Mouse (Mus musculus): ENCODE data around the gene Zfp111. TPM values are rescaled to one million over a fixed set of nuclear protein-coding genes. Genes with fewer than 3 reads are reported as not detected.

Zfp111 gene
- total and polyA plus RNA-seq, 3 experiments = 0.24 to 1.4 (median 0.82) TPM

- no peaks in the 10 kb centered on the region for H3K9me3 ChIP-seq (replicated peaks)
- TF ChIP-seq GATA2 (IDR thresholded peaks at IDR 0.05; ENCODE audit: borderline replicate concordance, low read depth, low read length) (no peak), TAL1 (conservative IDR thresholded peaks at IDR 0.05; ENCODE audit: low read depth, low read length) (no peak)
- no peak for ATAC-seq (ENCODE audit: extremely low read depth, insufficient number of reproducible peaks, low FRiP score, poor library complexity, severe bottlenecking)
- H3K36me3 ChIP-seq (replicated peaks) = no peaks in the 10 kb centered on the region
- DNase-seq (ENCODE audit: low spot score) = no peak
- no peaks in the 10 kb centered on the region for H3K4me1 ChIP-seq (ENCODE audit: insufficient read depth, low read depth, low read length)
- no peaks in the 10 kb centered on the region for H3K27me3 ChIP-seq (ENCODE audit: insufficient read depth, low read length)
- H3K4me3 ChIP-seq (ENCODE audit: low read depth, low read length) = no peak overlapping the region
Observed at GRCm38 (mm10) chr7:24191361-24191760, 19.9 kb downstream of the Zfp111 start.

- Histone ChIP-seq H3K4me1 (ENCODE audit: insufficient read depth, low read depth, low read length) (no peaks in the 10 kb centered on the region), H3K27me3 (ENCODE audit: insufficient read depth, low read length) (no peaks in the 10 kb centered on the region)
- TF ChIP-seq CTCF (IDR thresholded peaks at IDR 0.05; ENCODE audit: low read depth, low read length) = no peak
- TF ChIP-seq GATA2 (IDR thresholded peaks at IDR 0.05; ENCODE audit: borderline replicate concordance, low read depth, low read length) = no peak
- no peak for TF ChIP-seq GATA1 (IDR thresholded peaks at IDR 0.05; ENCODE audit: borderline replicate concordance, low read length)
- no peak for TF ChIP-seq TAL1 (conservative IDR thresholded peaks at IDR 0.05; ENCODE audit: low read depth, low read length)
- no peak for TF ChIP-seq POLR2AphosphoS5 (IDR thresholded peaks at IDR 0.05; ENCODE audit: insufficient replicate concordance, low read depth, low read length)
Observed at GRCm38 (mm10) chr7:24189571-24189944, 21.7 kb downstream of the Zfp111 start.

GRCm38 (mm10) chr7:24188901-24189570 is 22.2 kb downstream of the Zfp111 start:
- Histone ChIP-seq H3K27me3 (ENCODE audit: insufficient read depth, low read length) (no peaks in the 10 kb centered on the region), H3K4me1 (ENCODE audit: insufficient read depth, low read depth, low read length) (no peaks in the 10 kb centered on the region), H3K36me3 (replicated peaks) (no peaks in the 10 kb centered on the region), H3K9me3 (replicated peaks) (no peaks in the 10 kb centered on the region), H3K4me3 (ENCODE audit: low read depth, low read length) (no peak overlapping the region)
- DNase-seq (ENCODE audit: low spot score) (no peak), ATAC-seq (ENCODE audit: extremely low read depth, insufficient number of reproducible peaks, low FRiP score, poor library complexity, severe bottlenecking) (no peak)
- TF ChIP-seq GATA2 (IDR thresholded peaks at IDR 0.05; ENCODE audit: borderline replicate concordance, low read depth, low read length) (no peak), CTCF (IDR thresholded peaks at IDR 0.05; ENCODE audit: low read depth, low read length) (no peak), POLR2AphosphoS5 (IDR thresholded peaks at IDR 0.05; ENCODE audit: insufficient replicate concordance, low read depth, low read length) (no peak)

More at GRCm38 (mm10) chr7:24189571-24189944, 21.7 kb downstream of the Zfp111 start:
- DNase-seq (ENCODE audit: low spot score) (no peak), ATAC-seq (ENCODE audit: extremely low read depth, insufficient number of reproducible peaks, low FRiP score, poor library complexity, severe bottlenecking) (no peak)
- Histone ChIP-seq H3K4me3 (ENCODE audit: low read depth, low read length) (no peak overlapping the region), H3K36me3 (replicated peaks) (no peaks in the 10 kb centered on the region), H3K9me3 (replicated peaks) (no peaks in the 10 kb centered on the region)

GRCm38 (mm10) chr7:24187611-24188010 is 23.6 kb downstream of the Zfp111 start:
- H3K4me3 ChIP-seq (ENCODE audit: low read depth, low read length) = no peak overlapping the region
- H3K9me3 ChIP-seq (replicated peaks) = no peaks in the 10 kb centered on the region
- no peaks in the 10 kb centered on the region for H3K4me1 ChIP-seq (ENCODE audit: insufficient read depth, low read depth, low read length)
- H3K36me3 ChIP-seq (replicated peaks) = no peaks in the 10 kb centered on the region
- TF ChIP-seq GATA1 (IDR thresholded peaks at IDR 0.05; ENCODE audit: borderline replicate concordance, low read length) = no peak
- TF ChIP-seq TAL1 (conservative IDR thresholded peaks at IDR 0.05; ENCODE audit: low read depth, low read length) = no peak
- no peak for TF ChIP-seq POLR2AphosphoS5 (IDR thresholded peaks at IDR 0.05; ENCODE audit: insufficient replicate concordance, low read depth, low read length)
- TF ChIP-seq CTCF (IDR thresholded peaks at IDR 0.05; ENCODE audit: low read depth, low read length) = no peak
- no peaks in the 10 kb centered on the region for H3K27me3 ChIP-seq (ENCODE audit: insufficient read depth, low read length)
- DNase-seq (ENCODE audit: low spot score) (no peak), ATAC-seq (ENCODE audit: extremely low read depth, insufficient number of reproducible peaks, low FRiP score, poor library complexity, severe bottlenecking) (no peak)

- H3K27me3 ChIP-seq (ENCODE audit: insufficient read depth, low read length) = no peaks in the 10 kb centered on the region
- H3K4me1 ChIP-seq (ENCODE audit: insufficient read depth, low read depth, low read length) = no peaks in the 10 kb centered on the region
- no peak for TF ChIP-seq GATA2 (IDR thresholded peaks at IDR 0.05; ENCODE audit: borderline replicate concordance, low read depth, low read length)
- no peak for TF ChIP-seq CTCF (IDR thresholded peaks at IDR 0.05; ENCODE audit: low read depth, low read length)
- no peak for TF ChIP-seq GATA1 (IDR thresholded peaks at IDR 0.05; ENCODE audit: borderline replicate concordance, low read length)
- no peak for DNase-seq (ENCODE audit: low spot score)
- H3K9me3 ChIP-seq (replicated peaks) = no peaks in the 10 kb centered on the region
- H3K36me3 ChIP-seq (replicated peaks) = no peaks in the 10 kb centered on the region
- ATAC-seq (ENCODE audit: extremely low read depth, insufficient number of reproducible peaks, low FRiP score, poor library complexity, severe bottlenecking) = no peak
- no peak overlapping the region for H3K4me3 ChIP-seq (ENCODE audit: low read depth, low read length)
Observed at GRCm38 (mm10) chr7:24175337-24175711, 35.9 kb downstream of the Zfp111 start.

GRCm38 (mm10) chr7:24174618-24175336 is 36.5 kb downstream of the Zfp111 start, which contains the start of gene Zfp114:
Zfp114 (plus strand) TSS chr7:24175060.
- no peak for ATAC-seq (ENCODE audit: extremely low read depth, insufficient number of reproducible peaks, low FRiP score, poor library complexity, severe bottlenecking)
- Histone ChIP-seq H3K9me3 (replicated peaks) (no peaks in the 10 kb centered on the region), H3K4me3 (ENCODE audit: low read depth, low read length) (no peak within 1 kb of the TSS), H3K27me3 (ENCODE audit: insufficient read depth, low read length) (no peaks in the 10 kb centered on the region), H3K36me3 (replicated peaks) (no peaks in the 10 kb centered on the region), H3K4me1 (ENCODE audit: insufficient read depth, low read depth, low read length) (no peaks in the 10 kb centered on the region)
- no peak for TF ChIP-seq GATA2 (IDR thresholded peaks at IDR 0.05; ENCODE audit: borderline replicate concordance, low read depth, low read length)
- no peak for TF ChIP-seq CTCF (IDR thresholded peaks at IDR 0.05; ENCODE audit: low read depth, low read length)
- TF ChIP-seq POLR2AphosphoS5 (IDR thresholded peaks at IDR 0.05; ENCODE audit: insufficient replicate concordance, low read depth, low read length) = no peak
- TF ChIP-seq TAL1 (conservative IDR thresholded peaks at IDR 0.05; ENCODE audit: low read depth, low read length) = no peak
- no peak for TF ChIP-seq GATA1 (IDR thresholded peaks at IDR 0.05; ENCODE audit: borderline replicate concordance, low read length)
- DNase-seq (ENCODE audit: low spot score) = no peak

Data from G1E (cell line).